ENCODE assay signal across 16 mouse cellular contexts in genomic region chr16:31608964-31609363, GRCm38 (mm10). TPM values are rescaled to one million over a fixed set of nuclear protein-coding genes. Genes with fewer than 3 reads are reported as not detected.
DNase-seq lines count a peak whose midpoint lies in the region; ATAC-seq and TF ChIP-seq lines count a peak whose summit lies in the region.
"Had no signal": no experiment of that assay in that cellular context is flagged by ENCODE, and none has a peak within 500 bp of the region (broad histone marks: within the 10 kb centered on the region; RNA-seq: fewer than 3 reads in every experiment).

No protein-coding gene starts in this region.

- H3K4me1 ChIP-seq in heart, embryonic 12.5 days (replicated peaks): peaks cover 14% of the 10 kb centered on the region
- H3K4me1 ChIP-seq in liver, embryonic 11.5 days (replicated peaks; ENCODE audit: control insufficient read depth, insufficient read depth, low read length): peaks cover 27% of the 10 kb centered on the region
- no peaks in the 10 kb centered on the region for H3K4me1 ChIP-seq in embryonic fibroblast, embryonic 13.5 days (ENCODE audit: control insufficient read depth, insufficient read depth, low read length)
- peaks cover 42 to 55% of the 10 kb centered on the region in 2 experiments for H3K4me1 ChIP-seq in liver, embryonic 14.5 days (replicated peaks; ENCODE audit: control insufficient read depth in 2 of 2, insufficient read depth in 2 of 2, low read length in 1 of 2)
- H3K4me1 ChIP-seq: embryonic facial prominence, embryonic 12.5 days; forebrain, embryonic 13.5 days; neural tube, embryonic 12.5 days had no signal

- no peak for DNase-seq in heart, postnatal 25 days (ENCODE audit: low spot score)
- no peak for DNase-seq in liver, embryonic 11.5 days (ENCODE audit: low spot score)
- DNase-seq in liver: no peak
- no peak for DNase-seq in liver, embryonic 14.5 days (ENCODE audit: low read depth in 3 of 3, low spot score in 3 of 3)
- no peak for DNase-seq in adrenal gland, adult 2 months
- no peak for DNase-seq in testis, postnatal 10 days (ENCODE audit: low spot score)
- DNase-seq: adrenal gland, adult 8-10 months; cerebellum, adult 11-12 months; lung, adult 2 months had no signal

- H3K4me3 ChIP-seq in heart, embryonic 12.5 days: no peak overlapping the region
- no peak overlapping the region for H3K4me3 ChIP-seq in liver, embryonic 11.5 days (ENCODE audit: low read depth, low read length)
- no peak overlapping the region for H3K4me3 ChIP-seq in embryonic fibroblast, embryonic 13.5 days (ENCODE audit: insufficient read depth, low read length)
- H3K4me3 ChIP-seq in liver, embryonic 14.5 days (ENCODE audit: insufficient read depth in 1 of 2, low read depth in 2 of 2, low read length in 2 of 2): no peak overlapping the region
- H3K4me3 ChIP-seq: embryonic facial prominence, embryonic 12.5 days; forebrain, embryonic 13.5 days; neural tube, embryonic 12.5 days had no signal

- H3K27ac ChIP-seq in heart, embryonic 12.5 days (ENCODE audit: poor library complexity, severe bottlenecking): peak overlapping the region; percentile 52; the same call in 1 of the 2 replicates
- H3K27ac ChIP-seq in liver, embryonic 11.5 days (ENCODE audit: low read depth, low read length): peak overlapping the region; percentile 47
- peak overlapping the region; percentile 96 for H3K27ac ChIP-seq in embryonic fibroblast, embryonic 13.5 days (ENCODE audit: insufficient read depth, low read length)
- H3K27ac ChIP-seq in liver, embryonic 14.5 days: peak overlapping the region; percentile 58
- H3K27ac ChIP-seq: embryonic facial prominence, embryonic 12.5 days; forebrain, embryonic 13.5 days; hindbrain, embryonic 14.5 days; neural tube, embryonic 12.5 days had no signal

- no peak for TF ChIP-seq EP300 in liver, embryonic 14.5 days (IDR thresholded peaks at IDR 0.05; ENCODE audit: low read depth)

- TF ChIP-seq CTCF in embryonic fibroblast, embryonic 13.5 days (IDR thresholded peaks at IDR 0.05; ENCODE audit: borderline replicate concordance, insufficient read depth, low read length): no peak
- TF ChIP-seq CTCF in liver, embryonic 14.5 days (IDR thresholded peaks at IDR 0.05; ENCODE audit: low read depth): no peak

- intact Hi-C loops in heart, postnatal 25 days (cut with DNase I): no loop called here

- no peak for TF ChIP-seq POLR2A in embryonic fibroblast, embryonic 13.5 days (IDR thresholded peaks at IDR 0.05; ENCODE audit: low read depth, low read length)

- ATAC-seq in heart, embryonic 12.5 days (ENCODE audit: insufficient number of reproducible peaks, low FRiP score): no peak
- no peak for ATAC-seq in liver, embryonic 11.5 days (replicated peaks; ENCODE audit: low FRiP score)
- no peak for ATAC-seq in liver, embryonic 14.5 days (ENCODE audit: insufficient read depth)
- ATAC-seq: forebrain, embryonic 13.5 days; midbrain, embryonic 16.5 days had no signal

- H3K36me3 ChIP-seq in heart, embryonic 12.5 days: no peaks in the 10 kb centered on the region
- H3K36me3 ChIP-seq in liver, embryonic 11.5 days (ENCODE audit: control insufficient read depth, insufficient read depth, low read length): no peaks in the 10 kb centered on the region
- H3K36me3 ChIP-seq in liver, embryonic 14.5 days (replicated peaks; ENCODE audit: control insufficient read depth, insufficient read depth, low read depth): no peaks in the 10 kb centered on the region
- H3K36me3 ChIP-seq: embryonic facial prominence, embryonic 12.5 days; neural tube, embryonic 12.5 days had no signal

- no peaks in the 10 kb centered on the region for H3K27me3 ChIP-seq in heart, embryonic 12.5 days (replicated peaks)
- H3K27me3 ChIP-seq in liver, embryonic 11.5 days (replicated peaks; ENCODE audit: control insufficient read depth, insufficient read depth, low read length): no peaks in the 10 kb centered on the region
- no peaks in the 10 kb centered on the region for H3K27me3 ChIP-seq in liver, embryonic 14.5 days (ENCODE audit: control insufficient read depth, insufficient read depth, low read length)
- H3K27me3 ChIP-seq: embryonic facial prominence, embryonic 12.5 days; forebrain, embryonic 13.5 days; neural tube, embryonic 12.5 days had no signal

- no peak overlapping the region for H3K9ac ChIP-seq in heart, embryonic 12.5 days
- no peak overlapping the region for H3K9ac ChIP-seq in liver, embryonic 11.5 days (ENCODE audit: low read depth, low read length)
- no peak overlapping the region; the same call in 1 of the 2 replicates for H3K9ac ChIP-seq in liver, embryonic 14.5 days (replicated peaks)
- H3K9ac ChIP-seq: embryonic facial prominence, embryonic 12.5 days; forebrain, embryonic 13.5 days; hindbrain, embryonic 14.5 days; neural tube, embryonic 12.5 days had no signal

- no peaks in the 10 kb centered on the region for H3K9me3 ChIP-seq in heart, embryonic 12.5 days (replicated peaks)
- H3K9me3 ChIP-seq in liver, embryonic 11.5 days (ENCODE audit: control insufficient read depth, low read length): no peaks in the 10 kb centered on the region
- no peaks in the 10 kb centered on the region for H3K9me3 ChIP-seq in liver, embryonic 14.5 days (ENCODE audit: control insufficient read depth, low read length)
- H3K9me3 ChIP-seq: embryonic facial prominence, embryonic 12.5 days; forebrain, embryonic 13.5 days; neural tube, embryonic 12.5 days had no signal

- no peak overlapping the region for H3K4me2 ChIP-seq in heart, embryonic 12.5 days
- H3K4me2 ChIP-seq in liver, embryonic 11.5 days: no peak overlapping the region
- H3K4me2 ChIP-seq in liver, embryonic 14.5 days (ENCODE audit: low read depth): peak overlapping the region; percentile 45
- H3K4me2 ChIP-seq: embryonic facial prominence, embryonic 12.5 days; forebrain, embryonic 13.5 days; hindbrain, embryonic 14.5 days; neural tube, embryonic 12.5 days had no signal

- WGBS in heart, embryonic 12.5 days: 82% methylated on average over 7 of the region's 7 CpGs
- WGBS in liver, embryonic 11.5 days: 87% methylated on average over 7 of the region's 7 CpGs
- WGBS in liver, embryonic 14.5 days (ENCODE audit: insufficient replicate concordance): 90% methylated on average over 7 of the region's 7 CpGs

RNA-seq across cellular contexts. Expression of gene Dlg1, which starts 54.3 kb away (rescaled TPM):
- 21.9 and 24.4 TPM in 2 replicates for polyA plus RNA-seq in heart, embryonic 12.5 days (2016; fragmentation: Nextera tagmentation; extraction: Ambion mirVana)
- total RNA-seq in heart, postnatal 25 days (2021): 10 to 100 TPM; 41.7 to 41.8 TPM
- 25.2 and 25.3 TPM in 2 replicates for polyA plus RNA-seq in liver, embryonic 11.5 days (2014; fragmentation: Nextera tagmentation; extraction: Ambion mirVana)
- polyA plus RNA-seq in embryonic fibroblast, embryonic 13.5 days (2011; ENCODE audit: insufficient read length, low read depth, missing spikeins): 127 and 144 TPM in 2 replicates
- polyA plus RNA-seq in liver, embryonic 14.5 days (2012; rRNA removed): 8.1 and 12.9 TPM in 2 replicates
- 7.3 and 8.7 TPM in 2 replicates for polyA plus RNA-seq in liver, embryonic 14.5 days (2014; fragmentation: Nextera tagmentation; extraction: Ambion mirVana)
- 100 to 1,000 TPM in 1 of 2 experiments, 10 to 100 TPM in 1; 68.4 to 102 TPM for total RNA-seq in adrenal gland, adult 2 months (2021)
- polyA plus RNA-seq in adrenal gland, adult 2 months (2012; rRNA removed): 7.9 and 12.0 TPM in 2 replicates
